Mouse (Mus musculus): Measurements from ENCODE around the gene Dmac2. TPM values are rescaled to one million over a fixed set of nuclear protein-coding genes. Genes with fewer than 3 reads are reported as not detected.

Gene Dmac2
- polyA plus RNA-seq, 1 experiment = 0.73 TPM

DNA sequence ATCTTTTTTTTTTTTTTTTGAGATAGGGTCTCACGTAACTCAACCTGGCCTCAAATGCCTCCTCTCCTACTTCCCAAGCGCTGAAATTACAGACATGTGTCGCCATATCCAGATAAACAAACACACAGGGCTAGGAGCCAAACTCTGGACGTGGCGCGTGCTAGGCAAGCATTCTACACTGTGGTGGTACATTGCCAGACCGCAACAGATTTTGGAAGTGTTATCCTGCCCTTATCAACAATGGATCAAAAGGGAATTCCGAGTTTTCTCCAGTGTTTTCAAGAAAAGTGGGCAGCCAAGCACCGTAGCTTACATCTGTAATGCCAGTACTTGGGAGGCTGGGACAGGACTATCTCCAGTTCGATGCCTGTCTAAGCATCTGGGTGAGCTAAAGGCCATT is 38.6 kb downstream of the Dmac2 start:
- Histone ChIP-seq H3K4me1 (ENCODE audit: control insufficient read depth) (peaks cover 35% of the 10 kb centered on the region), H3K27me3 (ENCODE audit: control insufficient read depth) (no peaks in the 10 kb centered on the region), H3K36me3 (ENCODE audit: control insufficient read depth) (peaks cover 15% of the 10 kb centered on the region), H3K9me3 (ENCODE audit: control insufficient read depth, low read length) (no peaks in the 10 kb centered on the region), H3K4me3 (replicated peaks) (peak overlapping the region; percentile 82)
- TF ChIP-seq TAL1 (IDR thresholded peaks at IDR 0.05; ENCODE audit: low read length) = no peak
- TF ChIP-seq GATA1 (IDR thresholded peaks at IDR 0.05; ENCODE audit: low read length) = peak; percentile 13; the same call in 1 of the 2 replicates

DNA sequence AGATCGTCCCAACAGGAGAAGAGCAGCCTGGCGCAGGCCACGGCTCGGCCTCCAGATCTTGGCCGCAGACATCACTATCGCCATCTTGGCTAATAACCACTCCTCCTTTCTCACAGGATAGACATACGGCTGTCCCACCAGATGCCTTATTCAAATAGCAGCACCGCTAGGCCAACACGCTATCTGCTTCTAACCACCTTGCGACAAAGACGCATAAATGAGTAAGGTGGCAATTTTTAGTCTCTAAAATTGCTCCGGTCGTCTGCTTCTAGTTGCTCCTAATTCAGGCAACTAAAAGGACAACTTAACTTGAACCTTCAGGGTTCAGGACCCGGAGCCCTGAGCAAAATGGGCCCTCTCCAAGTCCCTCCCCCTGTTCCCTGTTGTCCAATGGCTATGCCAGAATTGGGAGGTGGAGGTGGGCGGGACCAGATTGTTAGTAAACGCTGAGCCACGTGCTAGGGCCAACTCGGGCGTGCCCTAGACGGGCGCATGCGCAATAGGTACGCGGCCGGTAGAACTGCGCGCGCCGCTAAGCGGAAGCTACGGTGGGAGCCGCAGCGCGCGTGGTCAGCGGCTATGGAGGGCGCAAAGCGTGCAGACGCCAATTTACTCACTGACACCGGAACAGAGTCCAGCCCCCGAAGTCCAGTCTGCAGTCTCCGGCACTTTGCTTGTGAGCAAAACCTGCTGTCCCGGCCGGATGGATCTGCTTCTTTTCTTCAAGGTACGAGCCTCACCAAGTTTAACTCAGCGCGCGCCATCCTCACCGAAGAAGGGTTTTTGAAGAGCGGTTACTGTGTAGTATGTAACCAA is 39.7 kb downstream of the Dmac2 start, which contains the start of the genes Bckdha and Exosc5:
Gene Bckdha, minus strand, starts transcription at position 325 of the 816 bp plus-strand sequence.
Gene Exosc5, plus strand, starts transcription at position 508 of the 816 bp plus-strand sequence.
- TF ChIP-seq GATA1 (IDR thresholded peaks at IDR 0.05; ENCODE audit: low read length) (no peak), TAL1 (IDR thresholded peaks at IDR 0.05; ENCODE audit: low read length) (no peak)
- H3K9me3 ChIP-seq (ENCODE audit: control insufficient read depth, low read length) = no peaks in the 10 kb centered on the region
- H3K27me3 ChIP-seq (ENCODE audit: control insufficient read depth) = no peaks in the 10 kb centered on the region
- H3K4me1 ChIP-seq (ENCODE audit: control insufficient read depth) = peaks cover 35% of the 10 kb centered on the region
- peaks cover 24% of the 10 kb centered on the region for H3K36me3 ChIP-seq (ENCODE audit: control insufficient read depth)
- H3K4me3 ChIP-seq (replicated peaks) = peak within 1 kb of the TSS; percentile 82

DNA sequence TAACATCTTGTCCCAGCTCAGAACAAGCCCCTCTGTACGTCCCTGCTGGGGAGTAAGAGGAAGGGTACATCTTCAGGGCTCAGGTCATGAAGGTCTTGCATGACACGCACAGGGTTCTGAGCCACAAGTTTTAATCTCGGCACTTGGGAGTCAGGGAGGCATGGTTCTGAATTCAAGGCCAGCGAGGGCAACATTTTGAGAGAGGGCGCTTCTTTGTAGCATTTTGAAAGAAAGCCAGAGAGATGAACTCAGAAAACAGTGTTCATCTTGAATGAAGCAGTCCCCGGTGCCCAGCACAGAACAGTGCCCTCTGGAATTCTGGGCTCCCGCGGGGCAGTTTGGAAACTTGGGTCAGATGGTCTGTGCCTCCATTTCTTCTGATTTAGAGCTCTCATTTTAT is 47.2 kb downstream of the Dmac2 start:
- Histone ChIP-seq H3K9me3 (ENCODE audit: control insufficient read depth, low read length) (no peaks in the 10 kb centered on the region), H3K27me3 (ENCODE audit: control insufficient read depth) (no peaks in the 10 kb centered on the region), H3K4me1 (ENCODE audit: control insufficient read depth) (no peaks in the 10 kb centered on the region; the same call in 1 of the 2 replicates), H3K36me3 (ENCODE audit: control insufficient read depth) (peaks cover 76% of the 10 kb centered on the region), H3K4me3 (replicated peaks) (no peak overlapping the region)
- TF ChIP-seq GATA1 (IDR thresholded peaks at IDR 0.05; ENCODE audit: low read length) = no peak

DNA sequence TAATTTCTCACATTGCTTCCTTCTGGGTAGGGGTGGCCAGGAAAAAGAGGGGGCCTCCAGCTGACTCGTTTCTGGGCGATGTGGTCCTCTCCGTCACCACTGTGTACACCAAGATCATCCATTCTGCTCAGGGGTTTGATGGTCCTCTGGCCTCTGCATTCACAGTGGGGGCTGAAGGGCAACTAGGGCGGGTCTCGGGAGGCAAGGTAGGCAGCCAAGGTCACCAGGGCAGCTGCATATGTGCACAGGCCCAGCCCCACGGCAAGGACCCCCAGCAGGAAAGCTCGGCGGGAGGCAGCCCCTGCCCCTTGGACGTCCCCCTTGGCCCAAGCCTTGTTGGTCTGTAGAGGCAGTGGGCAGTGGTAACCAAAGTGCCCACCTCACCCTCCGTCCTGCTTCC is 49.9 kb downstream of the Dmac2 start:
- Histone ChIP-seq H3K9me3 (ENCODE audit: control insufficient read depth, low read length) (no peaks in the 10 kb centered on the region), H3K27me3 (ENCODE audit: control insufficient read depth) (peaks cover 16% of the 10 kb centered on the region), H3K36me3 (ENCODE audit: control insufficient read depth) (peaks cover 52% of the 10 kb centered on the region), H3K4me1 (ENCODE audit: control insufficient read depth) (no peaks in the 10 kb centered on the region), H3K4me3 (replicated peaks) (no peak overlapping the region)
- no peak for TF ChIP-seq GATA1 (IDR thresholded peaks at IDR 0.05; ENCODE audit: low read length)
- no peak for TF ChIP-seq TAL1 (IDR thresholded peaks at IDR 0.05; ENCODE audit: low read length)

DNA sequence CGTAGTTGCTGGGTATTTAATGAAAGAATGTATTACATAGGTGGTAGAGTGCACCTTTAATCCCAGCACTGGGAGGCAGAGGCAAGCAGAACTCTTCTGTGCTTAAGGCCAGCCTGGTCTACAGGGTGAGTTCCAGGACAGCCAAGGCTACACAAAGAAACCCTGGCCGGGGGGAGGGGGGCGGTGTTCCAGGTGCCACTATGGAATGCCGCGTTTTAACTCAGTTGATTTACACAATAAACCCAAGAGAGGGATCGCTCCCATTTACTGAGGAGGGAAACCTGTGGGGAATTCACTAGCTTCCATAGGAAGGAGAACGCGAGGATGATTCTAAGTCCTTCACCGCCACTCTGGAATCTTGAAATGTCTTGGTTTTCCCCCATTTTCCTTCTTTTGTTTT is 50.4 kb downstream of the Dmac2 start:
- H3K9me3 ChIP-seq (ENCODE audit: control insufficient read depth, low read length) = no peaks in the 10 kb centered on the region
- H3K36me3 ChIP-seq (ENCODE audit: control insufficient read depth) = peaks cover 48% of the 10 kb centered on the region
- no peak overlapping the region for H3K4me3 ChIP-seq (replicated peaks)
- peaks cover 21% of the 10 kb centered on the region for H3K27me3 ChIP-seq (ENCODE audit: control insufficient read depth)
- TF ChIP-seq TAL1 (IDR thresholded peaks at IDR 0.05; ENCODE audit: low read length) = no peak
- peaks cover 4% of the 10 kb centered on the region for H3K4me1 ChIP-seq (ENCODE audit: control insufficient read depth)

DNA sequence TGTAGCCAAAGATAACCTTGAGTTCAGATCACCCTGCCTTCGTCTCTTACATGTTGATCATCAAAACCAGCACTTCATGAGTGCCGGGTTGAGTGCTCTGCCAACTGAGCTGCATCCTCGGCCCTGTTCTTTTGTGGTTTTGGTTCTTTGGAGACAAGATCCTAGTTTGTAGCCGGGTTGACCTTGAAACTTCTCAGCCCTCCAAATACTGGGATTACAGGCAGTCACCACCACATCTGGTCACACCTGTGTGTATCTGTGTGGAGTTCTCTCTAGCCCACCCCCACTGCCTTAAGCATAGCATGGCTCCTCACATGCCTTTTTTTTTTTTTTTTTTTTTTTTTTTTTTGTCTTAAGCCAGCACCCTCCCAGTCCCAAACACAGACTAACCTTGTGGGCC is 50.9 kb downstream of the Dmac2 start:
- TF ChIP-seq TAL1 (IDR thresholded peaks at IDR 0.05; ENCODE audit: low read length) (no peak), GATA1 (IDR thresholded peaks at IDR 0.05; ENCODE audit: low read length) (no peak)
- no peak overlapping the region for H3K4me3 ChIP-seq (replicated peaks)
- peaks cover 26% of the 10 kb centered on the region for H3K27me3 ChIP-seq (ENCODE audit: control insufficient read depth)
- peaks cover 8% of the 10 kb centered on the region for H3K4me1 ChIP-seq (ENCODE audit: control insufficient read depth)
- no peaks in the 10 kb centered on the region for H3K9me3 ChIP-seq (ENCODE audit: control insufficient read depth, low read length)
- peaks cover 43% of the 10 kb centered on the region for H3K36me3 ChIP-seq (ENCODE audit: control insufficient read depth)

DNA sequence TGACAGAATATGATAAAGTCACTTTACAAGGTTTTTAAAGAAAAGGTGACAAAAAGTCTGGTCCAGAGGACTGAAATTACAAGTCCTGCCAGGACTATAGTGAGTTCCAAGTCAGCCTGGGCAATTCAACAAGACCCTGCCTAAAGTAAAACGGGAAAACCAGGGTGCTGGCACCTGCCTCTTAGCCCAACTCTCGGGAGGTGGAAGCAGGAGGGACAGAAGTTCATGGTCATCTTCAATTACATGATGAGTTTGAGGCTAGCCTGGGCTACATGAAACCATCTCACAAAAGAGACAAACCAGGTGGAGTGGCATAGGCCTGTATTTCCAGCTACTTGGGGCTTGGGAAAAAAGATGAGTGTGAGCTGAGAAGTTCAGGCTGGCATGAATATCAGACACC is 52.5 kb downstream of the Dmac2 start:
- peaks cover 28% of the 10 kb centered on the region for H3K36me3 ChIP-seq (ENCODE audit: control insufficient read depth)
- no peak overlapping the region for H3K4me3 ChIP-seq (replicated peaks)
- TF ChIP-seq TAL1 (IDR thresholded peaks at IDR 0.05; ENCODE audit: low read length) = no peak
- no peak for TF ChIP-seq GATA1 (IDR thresholded peaks at IDR 0.05; ENCODE audit: low read length)
- H3K27me3 ChIP-seq (ENCODE audit: control insufficient read depth) = peaks cover 38% of the 10 kb centered on the region
- H3K4me1 ChIP-seq (ENCODE audit: control insufficient read depth) = peaks cover 8% of the 10 kb centered on the region
- H3K9me3 ChIP-seq (ENCODE audit: control insufficient read depth, low read length) = no peaks in the 10 kb centered on the region

DNA sequence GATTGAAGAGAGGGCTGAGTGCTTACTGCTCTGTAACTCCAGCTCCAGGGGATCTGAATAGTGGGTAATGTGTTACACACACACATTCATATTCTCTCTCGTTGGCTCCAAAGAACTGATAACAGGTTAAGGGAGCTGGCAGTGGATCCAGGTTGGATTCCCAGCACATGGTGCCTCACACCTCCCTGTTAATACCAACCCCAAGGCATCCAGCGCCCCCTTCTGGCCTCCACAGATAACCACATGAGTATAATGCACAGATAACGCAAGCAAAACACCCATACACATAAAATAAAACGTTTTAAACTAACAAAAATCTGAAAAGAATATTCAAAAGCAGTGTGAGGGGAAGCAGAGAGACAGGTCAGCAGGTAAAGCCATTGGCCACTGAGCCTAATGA is 53.2 kb downstream of the Dmac2 start:
- H3K4me1 ChIP-seq (ENCODE audit: control insufficient read depth) = peaks cover 8% of the 10 kb centered on the region
- TF ChIP-seq GATA1 (IDR thresholded peaks at IDR 0.05; ENCODE audit: low read length) (no peak), TAL1 (IDR thresholded peaks at IDR 0.05; ENCODE audit: low read length) (no peak)
- no peaks in the 10 kb centered on the region for H3K9me3 ChIP-seq (ENCODE audit: control insufficient read depth, low read length)
- no peak overlapping the region for H3K4me3 ChIP-seq (replicated peaks)
- H3K27me3 ChIP-seq (ENCODE audit: control insufficient read depth) = peaks cover 38% of the 10 kb centered on the region
- peaks cover 21% of the 10 kb centered on the region for H3K36me3 ChIP-seq (ENCODE audit: control insufficient read depth)

DNA sequence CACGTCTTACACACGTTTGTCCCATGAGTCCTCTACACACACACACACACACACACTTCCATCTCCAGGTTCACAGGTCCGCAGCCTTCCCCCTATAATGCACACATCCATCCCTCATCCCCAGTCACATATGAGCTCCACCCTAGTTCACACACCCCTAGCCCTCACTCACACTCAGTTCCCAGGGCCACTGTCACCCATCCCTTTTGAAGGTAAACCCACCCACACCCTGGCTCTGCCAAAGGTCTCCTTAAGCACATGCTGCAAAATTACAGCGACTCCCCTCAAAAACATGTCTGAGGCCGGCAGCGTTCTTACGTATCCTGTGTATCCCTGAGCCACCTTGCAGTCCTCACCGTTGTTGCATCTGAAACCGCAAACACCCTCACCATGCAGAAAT is 55.1 kb downstream of the Dmac2 start:
- Histone ChIP-seq H3K36me3 (ENCODE audit: control insufficient read depth) (peaks cover 2% of the 10 kb centered on the region), H3K4me1 (ENCODE audit: control insufficient read depth) (peaks cover 13% of the 10 kb centered on the region), H3K4me3 (replicated peaks) (no peak overlapping the region), H3K9me3 (ENCODE audit: control insufficient read depth, low read length) (no peaks in the 10 kb centered on the region), H3K27me3 (ENCODE audit: control insufficient read depth) (peaks cover 38% of the 10 kb centered on the region)
- TF ChIP-seq GATA1 (IDR thresholded peaks at IDR 0.05; ENCODE audit: low read length) = no peak
- no peak for TF ChIP-seq TAL1 (IDR thresholded peaks at IDR 0.05; ENCODE audit: low read length)
